Mouse (Mus musculus): Measurements from ENCODE around the gene Efemp2.
A peak's percentile ranks its signal among the peaks of the same experiment; 100 is the strongest.

DNA sequence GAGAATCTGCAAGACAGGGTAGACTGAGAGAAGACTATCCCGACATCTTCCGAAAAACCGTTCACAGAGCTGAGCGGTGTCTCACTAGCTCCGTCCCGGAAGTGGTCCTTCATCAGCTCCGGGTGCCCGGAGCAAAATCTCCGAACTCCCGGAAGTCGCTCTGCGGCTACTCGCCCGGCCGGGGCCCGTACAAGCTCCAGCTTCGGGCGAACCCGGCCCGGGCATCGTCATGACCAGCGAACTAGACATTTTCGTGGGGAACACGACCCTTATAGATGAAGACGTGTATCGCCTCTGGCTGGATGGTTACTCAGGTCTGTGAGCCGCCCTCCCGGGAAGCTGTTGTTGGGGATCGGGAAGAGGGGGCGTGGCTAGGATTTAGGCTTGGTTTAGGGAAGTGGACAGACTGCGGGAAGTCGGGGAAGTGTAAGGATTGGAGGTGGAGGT, 13.3 kb upstream of the Efemp2 start, which contains the start of gene Fibp:
- TF ChIP-seq POLR2A (IDR thresholded peaks at IDR 0.05; ENCODE audit: insufficient read length, low read depth) (peak; percentile 81), MYOD1 (IDR thresholded peaks at IDR 0.05; ENCODE audit: control insufficient read depth in 1 of 3, insufficient read length in 2 of 3, low read depth in 2 of 3) (no peak), TCF12 (IDR thresholded peaks at IDR 0.05; ENCODE audit: insufficient read depth, poor library complexity, severe bottlenecking) (no peak), TCF3 (IDR thresholded peaks at IDR 0.05; ENCODE audit: insufficient read length, low read depth) (no peak), CEBPB (IDR thresholded peaks at IDR 0.05; ENCODE audit: insufficient read depth, poor library complexity, severe bottlenecking) (no peak), USF1 (IDR thresholded peaks at IDR 0.05; ENCODE audit: low read depth) (no peak), E2F4 (IDR thresholded peaks at IDR 0.05; ENCODE audit: insufficient read depth) (no peak), MYOG (IDR thresholded peaks at IDR 0.05; ENCODE audit: control insufficient read depth in 1 of 3, insufficient read depth in 1 of 3, insufficient read length in 2 of 3, low read depth in 2 of 3) (no peak), REST (IDR thresholded peaks at IDR 0.05; ENCODE audit: insufficient read depth, insufficient read length) (no peak)

Measured in myocyte (in vitro differentiated cells).